Mouse (Mus musculus): ENCODE data around the gene Serpina3j.

DNA sequence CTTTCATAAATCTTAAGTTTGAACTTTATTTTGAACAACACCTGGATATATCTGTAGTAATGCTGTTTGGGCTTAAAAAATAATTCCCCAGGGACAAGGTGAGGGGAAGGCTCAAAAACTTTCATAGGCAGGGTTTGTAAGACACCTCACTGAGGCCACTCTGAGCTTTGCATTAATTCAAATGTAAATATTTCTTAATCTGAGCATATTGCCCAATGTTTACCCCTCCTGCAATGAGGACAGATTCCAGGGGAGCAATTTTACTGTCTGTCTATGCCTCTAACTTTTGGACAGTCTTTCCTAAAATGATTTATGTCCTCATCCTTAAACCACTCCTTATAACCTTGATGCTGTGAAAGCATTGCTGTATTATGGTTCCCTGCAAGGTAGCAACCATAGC, 26.0 kb upstream of the Serpina3j start:
- TF ChIP-seq CTCF (conservative IDR thresholded peaks at IDR 0.05; ENCODE audit: insufficient read depth, insufficient read length, low read depth, low read length) (no peak), POLR2A (IDR thresholded peaks at IDR 0.05; ENCODE audit: low read depth, low read length) (no peak)
